9 mouse cellular contexts compared by ENCODE assay signal in genomic region chr13:98572011-98572570, GRCm38 (mm10).
A peak's percentile ranks its signal among the peaks of the same experiment; 100 is the strongest.
DNase-seq lines count a peak whose midpoint lies in the region; ATAC-seq and TF ChIP-seq lines count a peak whose summit lies in the region.
"Had no signal": no experiment of that assay in that cellular context is flagged by ENCODE, and none has a peak within 500 bp of the region (broad histone marks: within the 10 kb centered on the region; RNA-seq: fewer than 3 reads in every experiment).

No protein-coding gene starts in this region.

- H3K27me3 ChIP-seq in kidney, embryonic 16.5 days (ENCODE audit: insufficient read depth, low read length) = peaks cover 31% of the 10 kb centered on the region
- peaks cover 85% of the 10 kb centered on the region for H3K27me3 ChIP-seq in forebrain, embryonic 11.5 days (ENCODE audit: control insufficient read depth, insufficient read depth, low read length)
- peaks cover 19% of the 10 kb centered on the region; the same call in 1 of the 2 replicates for H3K27me3 ChIP-seq in intestine, embryonic 16.5 days (replicated peaks; ENCODE audit: control insufficient read depth, insufficient read depth, low read length)
- H3K27me3 ChIP-seq in midbrain, postnatal 0 days (ENCODE audit: insufficient read depth, low read length) = peaks cover 69% of the 10 kb centered on the region

- peak overlapping the region; percentile 57; the same call in 1 of the 2 replicates for H3K9ac ChIP-seq in kidney, embryonic 16.5 days (replicated peaks; ENCODE audit: low read length)
- H3K9ac ChIP-seq in forebrain, embryonic 11.5 days (ENCODE audit: low read length) = no peak overlapping the region
- no peak overlapping the region for H3K9ac ChIP-seq in intestine, embryonic 16.5 days (ENCODE audit: low read depth, low read length)
- no peak overlapping the region for H3K9ac ChIP-seq in midbrain, postnatal 0 days (replicated peaks; ENCODE audit: low read length, poor library complexity, severe bottlenecking)

- H3K36me3 ChIP-seq in kidney, embryonic 16.5 days (ENCODE audit: insufficient read depth, low read length) = no peaks in the 10 kb centered on the region
- H3K36me3 ChIP-seq in forebrain, embryonic 11.5 days (ENCODE audit: control insufficient read depth, insufficient read depth, low read length) = no peaks in the 10 kb centered on the region
- H3K36me3 ChIP-seq in intestine, embryonic 16.5 days (ENCODE audit: control insufficient read depth, insufficient read depth, low read length) = no peaks in the 10 kb centered on the region
- H3K36me3 ChIP-seq in midbrain, postnatal 0 days (ENCODE audit: insufficient read depth, low read length) = no peaks in the 10 kb centered on the region
- H3K36me3 ChIP-seq: G1E had no signal

- peaks cover 21% of the 10 kb centered on the region for H3K4me1 ChIP-seq in kidney, embryonic 16.5 days (ENCODE audit: insufficient read depth, low read length)
- peaks cover 12% of the 10 kb centered on the region; the same call in 1 of the 2 replicates for H3K4me1 ChIP-seq in forebrain, embryonic 11.5 days (replicated peaks; ENCODE audit: control insufficient read depth, insufficient read depth, low read length)
- peaks cover 12% of the 10 kb centered on the region for H3K4me1 ChIP-seq in intestine, embryonic 16.5 days (ENCODE audit: control insufficient read depth, insufficient read depth, low read length)
- 0 out of 2 replicates have a peak, but pooled peaks cover 2% of the 10 kb centered on the region for H3K4me1 ChIP-seq in midbrain, postnatal 0 days (ENCODE audit: insufficient read depth, low read length)

- H3K9me3 ChIP-seq in kidney, embryonic 16.5 days (ENCODE audit: low read length) = no peaks in the 10 kb centered on the region
- no peaks in the 10 kb centered on the region for H3K9me3 ChIP-seq in forebrain, embryonic 11.5 days (ENCODE audit: control insufficient read depth, low read length)
- no peaks in the 10 kb centered on the region for H3K9me3 ChIP-seq in intestine, embryonic 16.5 days (ENCODE audit: control insufficient read depth, low read length)
- H3K9me3 ChIP-seq in midbrain, postnatal 0 days (ENCODE audit: low read length) = no peaks in the 10 kb centered on the region
- H3K9me3 ChIP-seq: G1E had no signal

- no peak for ATAC-seq in kidney, embryonic 16.5 days (ENCODE audit: low FRiP score, low TSS enrichment)
- ATAC-seq in forebrain, embryonic 11.5 days (replicated peaks; ENCODE audit: low FRiP score) = peak; percentile 82
- ATAC-seq in intestine, embryonic 16.5 days = no peak
- no peak for ATAC-seq in midbrain, postnatal 0 days (ENCODE audit: low FRiP score)

- no peak for DNase-seq in kidney, adult 9 months
- no peak for DNase-seq in forebrain, embryonic 11.5 days (ENCODE audit: low spot score)
- DNase-seq in midbrain, postnatal 0 days (ENCODE audit: low spot score) = no peak
- no peak for DNase-seq in Muller cell, postnatal 12 days (ENCODE audit: inconsistent ontology term)
- DNase-seq in thymus, postnatal 25 days = no peak
- no peak for DNase-seq in layer of hippocampus, adult 18-20 months (ENCODE audit: low spot score in 2 of 2)

- WGBS in kidney, embryonic 16.5 days = 11% methylated on average over 10 of the region's 14 CpGs
- under 1% methylated on average over 11 of the region's 14 CpGs for WGBS in forebrain, embryonic 11.5 days
- 20% methylated on average over 12 of the region's 14 CpGs for WGBS in intestine, embryonic 16.5 days
- 3% methylated on average over 11 of the region's 14 CpGs for WGBS in midbrain, postnatal 0 days

- peak overlapping the region; percentile 82 for H3K4me2 ChIP-seq in kidney, embryonic 16.5 days (replicated peaks; ENCODE audit: low read depth, low read length)
- peak overlapping the region; percentile 45; the same call in 1 of the 2 replicates for H3K4me2 ChIP-seq in forebrain, embryonic 11.5 days (ENCODE audit: low read depth, low read length, severe bottlenecking)
- H3K4me2 ChIP-seq in intestine, embryonic 16.5 days (ENCODE audit: low read depth, low read length) = peak overlapping the region; percentile 93
- peak overlapping the region; percentile 66; the same call in 1 of the 2 replicates for H3K4me2 ChIP-seq in midbrain, postnatal 0 days (ENCODE audit: low read depth, low read length, poor library complexity, severe bottlenecking)

- no peak for TF ChIP-seq CTCF in midbrain, postnatal 0 days (IDR thresholded peaks at IDR 0.05)

- no peak overlapping the region for H3K27ac ChIP-seq in kidney, embryonic 16.5 days (ENCODE audit: low read length)
- peak overlapping the region; percentile 18; the same call in 1 of the 2 replicates for H3K27ac ChIP-seq in forebrain, embryonic 11.5 days (ENCODE audit: low read depth, low read length)
- no peak overlapping the region for H3K27ac ChIP-seq in intestine, embryonic 16.5 days (ENCODE audit: low read length)
- H3K27ac ChIP-seq in midbrain, postnatal 0 days (ENCODE audit: low read depth, low read length) = no peak overlapping the region

- peak overlapping the region; percentile 51 for H3K4me3 ChIP-seq in kidney, embryonic 16.5 days (ENCODE audit: low read length)
- no peak overlapping the region; the same call in 1 of the 2 replicates for H3K4me3 ChIP-seq in forebrain, embryonic 11.5 days (ENCODE audit: low read depth, low read length)
- H3K4me3 ChIP-seq in intestine, embryonic 16.5 days (ENCODE audit: low read length) = peak overlapping the region; percentile 45
- H3K4me3 ChIP-seq in midbrain, postnatal 0 days (ENCODE audit: low read depth, low read length) = peak overlapping the region; percentile 34; the same call in 1 of the 2 replicates
